Mouse (Mus musculus) intestine, postnatal 0 days (tissue): ENCODE results near the gene AC161166.1. TPM values are rescaled to one million over a fixed set of nuclear protein-coding genes. Genes with fewer than 3 reads are reported as not detected.

ENCODE experiments used
- ATAC-seq: fragments of 200-750 bp; cut with Nextera tagmentation; 2 replicates; pipeline ENCODE4 v1.8.0; 2017; ENCODE audit warnings: mild to moderate bottlenecking, moderate TSS enrichment, moderate library complexity
- H3K27ac ChIP-seq: fragments of 300-500 bp; sonication (generic); 2 replicates; pipeline ENCODE4 v1.5.1; 2014; ENCODE audit warnings: mild to moderate bottlenecking, low read depth, low read length, moderate library complexity
- H3K27me3 ChIP-seq: fragments of 300-500 bp; sonication (generic); replicated peaks from 2 replicates; pipeline ENCODE4 v1.6.1; 2014; ENCODE audit warnings: low read length, mixed read lengths; ENCODE audit not compliant: control insufficient read depth, insufficient read depth
- H3K36me3 ChIP-seq: fragments of 300-500 bp; sonication (generic); 2 replicates; pipeline ENCODE4 v1.6.1; 2014; ENCODE audit warnings: mild to moderate bottlenecking, moderate library complexity; ENCODE audit not compliant: control insufficient read depth, insufficient read depth
- H3K4me1 ChIP-seq: fragments of 300-500 bp; sonication (generic); replicated peaks from 2 replicates; pipeline ENCODE4 v1.6.1; 2014; ENCODE audit warnings: antibody characterized with exemption, low read length, mixed read lengths; ENCODE audit not compliant: control insufficient read depth, insufficient read depth
- H3K4me2 ChIP-seq: fragments of 300-500 bp; sonication (generic); replicated peaks from 2 replicates; pipeline ENCODE4 v1.6.1; 2014; ENCODE audit warnings: low read depth, mild to moderate bottlenecking, moderate library complexity
- H3K4me3 ChIP-seq: fragments of 300-500 bp; sonication (generic); 2 replicates; pipeline ENCODE4 v1.5.1; 2014; ENCODE audit warnings: low read depth, low read length
- H3K9ac ChIP-seq: fragments of 300-500 bp; sonication (generic); 2 replicates; pipeline ENCODE4 v1.6.1; 2014; ENCODE audit warnings: mild to moderate bottlenecking, low read depth, low read length
- H3K9me3 ChIP-seq: fragments of 300-500 bp; sonication (generic); 2 replicates; pipeline ENCODE4 v1.6.1; 2016; ENCODE audit warnings: mixed run types; ENCODE audit not compliant: control insufficient read depth
- CTCF ChIP-seq: sonication (generic); IDR thresholded peaks from 2 replicates; pipeline ENCODE4 v1.5.1; 2016; ENCODE audit warnings: low read depth, mild to moderate bottlenecking, control low read depth, antibody characterized with exemption, moderate library complexity
- WGBS: fragments of 180-500 bp; shearing (Covaris S2); extraction: QIAGEN DNeasy Blood & Tissue Kit; methylation state at CpG from one replicate; pipeline ENCODE4 v1.1.7; 2014; 5-methylcytosine and 5-hydroxymethylcytosine counted together
- polyA plus RNA-seq: library from polyadenylated mRNA; unstranded; fragments of >200 nt; fragmentation: Nextera tagmentation; extraction: Ambion mirVana; gene quantifications from 2 replicates; pipeline ENCODE4 v1.2.1, GENCODE M21; 2015

AC161166.1 gene
- polyA plus RNA-seq, 1 experiment from 2014 or later: 0.05 TPM

- H3K27ac ChIP-seq: no peak overlapping the region
- peaks cover 24% of the 10 kb centered on the region for H3K27me3 ChIP-seq
- H3K9ac ChIP-seq: no peak overlapping the region
- no peak overlapping the region for H3K4me3 ChIP-seq
- H3K4me2 ChIP-seq: no peak overlapping the region
- no peaks in the 10 kb centered on the region for H3K9me3 ChIP-seq
- no peaks in the 10 kb centered on the region for H3K36me3 ChIP-seq
- WGBS: 85% methylated on average over 5 of the region's 5 CpGs
- ATAC-seq: no peak
- TF ChIP-seq CTCF: no peak
- H3K4me1 ChIP-seq: no peaks in the 10 kb centered on the region
Observed at GRCm38 (mm10) chr7:24478911-24479310, 33.3 kb downstream of the AC161166.1 start.

GRCm38 (mm10) chr7:24476856-24477255 lies 35.4 kb downstream of the AC161166.1 start:
- Histone ChIP-seq H3K4me2 (no peak overlapping the region), H3K36me3 (no peaks in the 10 kb centered on the region), H3K27ac (no peak overlapping the region), H3K9ac (no peak overlapping the region), H3K4me1 (no peaks in the 10 kb centered on the region), H3K9me3 (no peaks in the 10 kb centered on the region), H3K27me3 (peaks cover 11% of the 10 kb centered on the region), H3K4me3 (no peak overlapping the region)
- ATAC-seq: no peak
- no peak for TF ChIP-seq CTCF
- 90% methylated on average over 7 of the region's 7 CpGs for WGBS

GRCm38 (mm10) chr7:24476338-24476737 lies 35.9 kb downstream of the AC161166.1 start:
- Histone ChIP-seq H3K9ac (no peak overlapping the region), H3K4me2 (no peak overlapping the region), H3K4me3 (no peak overlapping the region), H3K4me1 (no peaks in the 10 kb centered on the region), H3K27ac (no peak overlapping the region), H3K9me3 (no peaks in the 10 kb centered on the region), H3K27me3 (peaks cover 6% of the 10 kb centered on the region), H3K36me3 (no peaks in the 10 kb centered on the region)
- no peak for ATAC-seq
- no peak for TF ChIP-seq CTCF
- 80% methylated on average over 8 of the region's 8 CpGs for WGBS

- H3K4me2 ChIP-seq: no peak overlapping the region
- no peaks in the 10 kb centered on the region for H3K4me1 ChIP-seq
- 54% methylated on average over 21 of the region's 21 CpGs for WGBS
- no peak for ATAC-seq
- TF ChIP-seq CTCF: peak; percentile 40
- H3K4me3 ChIP-seq: no peak overlapping the region
- H3K27me3 ChIP-seq: no peaks in the 10 kb centered on the region
- H3K9me3 ChIP-seq: no peaks in the 10 kb centered on the region
- no peaks in the 10 kb centered on the region for H3K36me3 ChIP-seq
- H3K27ac ChIP-seq: no peak overlapping the region
- no peak overlapping the region for H3K9ac ChIP-seq
Observed at GRCm38 (mm10) chr7:24474811-24475506, 37.3 kb downstream of the AC161166.1 start.

- H3K27ac ChIP-seq: no peak overlapping the region
- WGBS: 57% methylated on average over 10 of the region's 10 CpGs
- H3K4me1 ChIP-seq: no peaks in the 10 kb centered on the region
- no peak overlapping the region for H3K9ac ChIP-seq
- no peak overlapping the region for H3K4me2 ChIP-seq
- peak; percentile 92 for TF ChIP-seq CTCF
- H3K4me3 ChIP-seq: no peak overlapping the region
- H3K36me3 ChIP-seq: no peaks in the 10 kb centered on the region
- no peaks in the 10 kb centered on the region for H3K9me3 ChIP-seq
- ATAC-seq: no peak
- no peaks in the 10 kb centered on the region for H3K27me3 ChIP-seq
Observed at GRCm38 (mm10) chr7:24473913-24474529, 38.2 kb downstream of the AC161166.1 start.

- H3K4me2 ChIP-seq: no peak overlapping the region
- peak; percentile 78 for TF ChIP-seq CTCF
- 83% methylated on average over 7 of the region's 7 CpGs for WGBS
- no peak for ATAC-seq
- no peak overlapping the region for H3K4me3 ChIP-seq
- H3K4me1 ChIP-seq: no peaks in the 10 kb centered on the region
- no peak overlapping the region for H3K27ac ChIP-seq
- H3K9ac ChIP-seq: no peak overlapping the region
- H3K9me3 ChIP-seq: no peaks in the 10 kb centered on the region
- no peaks in the 10 kb centered on the region for H3K27me3 ChIP-seq
- H3K36me3 ChIP-seq: no peaks in the 10 kb centered on the region
Observed at GRCm38 (mm10) chr7:24472937-24473336, 39.3 kb downstream of the AC161166.1 start.
